Mouse (Mus musculus): Measurements from ENCODE around the gene Imp3.

Imp3 gene

DNA sequence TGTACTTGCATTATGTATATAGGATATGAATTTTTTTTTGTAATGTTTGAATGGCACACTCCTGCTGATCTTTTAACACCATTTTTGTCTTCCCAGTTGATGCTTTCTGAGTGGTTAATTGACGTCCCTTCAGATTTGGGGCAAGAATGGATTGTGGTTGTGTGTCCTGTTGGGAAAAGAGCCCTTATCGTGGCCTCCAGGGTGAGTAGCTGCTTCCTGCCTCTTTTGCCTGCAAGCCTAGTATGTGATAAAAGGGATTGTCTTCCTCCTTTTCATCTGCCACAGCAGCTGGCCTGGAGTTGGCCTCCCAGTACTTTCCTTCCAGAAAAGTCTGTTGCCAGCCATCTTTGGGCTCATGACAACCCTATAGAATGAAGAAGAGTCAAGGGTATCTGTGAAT lies 32.9 kb downstream of the Imp3 start:
- DNase-seq (ENCODE audit: low read depth): no peak

DNA sequence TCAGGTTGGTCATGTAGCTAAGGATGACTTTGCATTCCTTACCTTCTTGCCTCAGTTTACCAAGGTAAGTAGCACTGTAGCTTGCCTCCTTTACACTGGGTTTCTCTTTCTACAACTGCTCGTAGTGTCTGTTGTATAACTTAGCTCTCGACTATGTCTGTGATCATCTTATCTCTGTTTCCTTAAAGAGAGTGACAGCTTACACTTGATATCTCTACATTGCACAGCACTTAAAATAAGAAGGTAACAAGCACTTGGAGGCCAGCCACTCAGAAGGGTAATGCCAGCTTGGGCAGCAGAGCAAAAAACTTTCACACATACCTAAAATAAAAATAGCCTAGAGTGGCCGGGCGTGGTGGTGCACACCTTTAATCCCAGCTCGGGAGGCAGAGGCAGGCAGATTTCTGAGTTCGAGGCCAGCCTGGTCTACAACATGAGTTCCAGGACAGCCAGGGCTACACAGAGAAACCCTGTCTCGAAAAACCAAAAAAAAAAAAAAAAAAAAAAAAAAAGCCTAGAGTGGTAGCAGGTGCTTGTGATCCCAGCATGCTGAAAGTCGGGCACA lies 36.8 kb downstream of the Imp3 start:
- no peak for DNase-seq (ENCODE audit: low read depth)

DNA sequence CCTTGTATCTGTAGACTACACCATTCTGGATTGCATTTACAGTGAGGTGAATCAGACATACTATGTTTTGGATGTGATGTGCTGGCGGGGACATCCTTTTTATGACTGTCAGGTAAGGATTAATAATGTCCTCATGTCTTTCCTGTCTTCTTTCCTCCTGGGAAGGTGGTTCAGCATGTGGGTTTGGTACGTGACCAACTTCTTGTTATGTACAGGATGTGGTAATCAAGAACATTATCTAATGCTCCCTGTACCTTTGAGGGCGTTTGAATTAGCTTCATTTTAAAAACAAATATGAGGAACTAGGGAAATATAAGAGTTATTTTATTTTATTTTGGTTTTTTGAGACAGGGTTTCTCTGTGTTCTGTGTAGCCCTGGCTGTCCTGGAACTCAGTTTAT lies 37.9 kb downstream of the Imp3 start:
- DNase-seq (ENCODE audit: low read depth): peak; percentile 50

DNA sequence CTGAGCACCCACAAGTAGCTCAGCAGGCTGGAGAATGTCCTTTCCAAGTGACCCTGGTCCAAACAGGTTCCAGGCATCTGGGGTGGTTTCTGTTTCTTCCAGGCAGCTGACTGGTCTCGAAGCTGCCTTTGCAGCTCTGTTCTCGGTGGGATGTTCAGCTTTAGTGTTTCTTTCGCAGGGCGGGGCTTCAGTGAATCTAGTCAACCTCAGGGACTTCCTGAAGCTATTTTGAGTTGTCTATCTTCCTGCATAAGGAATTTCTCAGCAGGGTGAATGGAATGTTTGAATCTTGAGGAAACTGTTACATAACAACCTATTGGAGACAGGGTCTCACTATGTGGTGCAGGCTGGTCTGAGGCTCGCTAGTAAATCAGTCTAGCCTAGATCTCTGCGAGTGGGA lies 42.9 kb downstream of the Imp3 start:
- no peak for DNase-seq (ENCODE audit: low read depth)

DNA sequence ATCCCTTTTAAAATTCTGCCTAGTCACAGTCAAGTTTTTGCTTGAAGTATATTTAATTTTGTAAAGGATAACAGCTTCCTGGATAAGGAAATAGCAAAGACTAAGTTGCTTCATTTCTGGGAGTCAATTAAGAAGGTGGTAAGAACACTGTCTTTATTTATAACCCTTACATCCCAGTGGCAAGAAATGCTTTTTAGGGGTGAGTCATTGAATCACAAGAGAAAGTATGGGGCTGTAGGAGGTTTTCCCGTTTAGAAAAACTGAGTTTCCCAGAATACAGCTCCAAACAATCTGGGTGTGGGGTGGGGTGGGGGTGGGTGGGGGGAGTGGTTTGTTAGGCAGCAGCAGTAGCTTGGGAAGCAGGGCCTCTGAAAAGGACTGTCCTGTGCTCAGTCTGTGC lies 44.2 kb downstream of the Imp3 start:
- DNase-seq (ENCODE audit: low read depth): no peak

Measured in 416B (cell line).